Mouse (Mus musculus) splenic B cell, adult 2 months (primary cell): ENCODE data around the gene Ebna1bp2.
A peak's percentile ranks its signal among the peaks of the same experiment; 100 is the strongest.

Experiments
- DNase-seq: peaks from one replicate; pipeline ENCODE4 v3.0.0-alpha.2; 2011; ENCODE audit warnings: low read depth, low spot score
- H3K27me3 ChIP-seq: 2 replicates; pipeline ENCODE4 v1.6.1; 2012; ENCODE audit warnings: mild to moderate bottlenecking, low read length, moderate library complexity, mixed read lengths; ENCODE audit not compliant: control insufficient read depth, poor library complexity, insufficient read depth, severe bottlenecking
- H3K36me3 ChIP-seq: 2 replicates; pipeline ENCODE4 v1.6.1; 2012; ENCODE audit warnings: mild to moderate bottlenecking, low read length, moderate library complexity, mixed read lengths; ENCODE audit not compliant: control insufficient read depth, poor library complexity, insufficient read depth, severe bottlenecking

Gene Ebna1bp2

GRCm38 (mm10) chr4:118620279-118620966 lies at the start of gene Ebna1bp2, which contains the start of gene Cfap57:
TSS of gene Ebna1bp2 (plus strand) at chr4:118620799.
TSS of gene Cfap57 (minus strand) at chr4:118620777.
- peak; percentile 96 for DNase-seq
- peaks cover 5% of the 10 kb centered on the region for H3K36me3 ChIP-seq
- no peaks in the 10 kb centered on the region for H3K27me3 ChIP-seq

GRCm38 (mm10) chr4:118571441-118571840 lies 49.2 kb upstream of the Ebna1bp2 start:
- DNase-seq, result no peak
- no peaks in the 10 kb centered on the region for H3K27me3 ChIP-seq
- H3K36me3 ChIP-seq, result no peaks in the 10 kb centered on the region

- Histone ChIP-seq H3K36me3 (no peaks in the 10 kb centered on the region), H3K27me3 (no peaks in the 10 kb centered on the region)
- DNase-seq, result peak; percentile 64
Measured at GRCm38 (mm10) chr4:118576097-118576496, 44.5 kb upstream of the Ebna1bp2 start.

GRCm38 (mm10) chr4:118579313-118579712 lies 41.3 kb upstream of the Ebna1bp2 start:
- no peaks in the 10 kb centered on the region for H3K36me3 ChIP-seq
- peak; percentile 32 for DNase-seq
- H3K27me3 ChIP-seq, result no peaks in the 10 kb centered on the region

- no peak for DNase-seq
- no peaks in the 10 kb centered on the region for H3K36me3 ChIP-seq
Measured at GRCm38 (mm10) chr4:118581508-118581907, 39.1 kb upstream of the Ebna1bp2 start.

GRCm38 (mm10) chr4:118582629-118583028 lies 38.0 kb upstream of the Ebna1bp2 start:
- H3K36me3 ChIP-seq, result no peaks in the 10 kb centered on the region
- no peaks in the 10 kb centered on the region for H3K27me3 ChIP-seq
- no peak for DNase-seq

More at GRCm38 (mm10) chr4:118581508-118581907, 39.1 kb upstream of the Ebna1bp2 start:
- no peaks in the 10 kb centered on the region for H3K27me3 ChIP-seq

- no peak for DNase-seq
- Histone ChIP-seq H3K27me3 (no peaks in the 10 kb centered on the region), H3K36me3 (no peaks in the 10 kb centered on the region)
Measured at GRCm38 (mm10) chr4:118589053-118589732, 31.4 kb upstream of the Ebna1bp2 start.

- H3K27me3 ChIP-seq, result no peaks in the 10 kb centered on the region
- no peak for DNase-seq
- H3K36me3 ChIP-seq, result no peaks in the 10 kb centered on the region
Measured at GRCm38 (mm10) chr4:118589733-118590130, 30.9 kb upstream of the Ebna1bp2 start.

GRCm38 (mm10) chr4:118604065-118604464 lies 16.5 kb upstream of the Ebna1bp2 start:
- Histone ChIP-seq H3K36me3 (no peaks in the 10 kb centered on the region), H3K27me3 (no peaks in the 10 kb centered on the region)
- no peak for DNase-seq

GRCm38 (mm10) chr4:118609836-118610235 lies 10.8 kb upstream of the Ebna1bp2 start:
- no peaks in the 10 kb centered on the region for H3K36me3 ChIP-seq
- DNase-seq, result no peak
- no peaks in the 10 kb centered on the region for H3K27me3 ChIP-seq

GRCm38 (mm10) chr4:118612619-118613018 lies 8.0 kb upstream of the Ebna1bp2 start:
- DNase-seq, result peak; percentile 36
- Histone ChIP-seq H3K27me3 (no peaks in the 10 kb centered on the region), H3K36me3 (no peaks in the 10 kb centered on the region)

- H3K36me3 ChIP-seq, result no peaks in the 10 kb centered on the region
- H3K27me3 ChIP-seq, result no peaks in the 10 kb centered on the region
- no peak for DNase-seq
Measured at GRCm38 (mm10) chr4:118615412-118615811, 5.2 kb upstream of the Ebna1bp2 start.

GRCm38 (mm10) chr4:118620967-118621320 lies 345 bp downstream of the Ebna1bp2 start:
- no peaks in the 10 kb centered on the region for H3K27me3 ChIP-seq
- peaks cover 6% of the 10 kb centered on the region for H3K36me3 ChIP-seq
- DNase-seq, result no peak

GRCm38 (mm10) chr4:118621781-118622180 lies 1.2 kb downstream of the Ebna1bp2 start:
- Histone ChIP-seq H3K36me3 (peaks cover 10% of the 10 kb centered on the region), H3K27me3 (no peaks in the 10 kb centered on the region)
- no peak for DNase-seq

- peaks cover 5% of the 10 kb centered on the region for H3K36me3 ChIP-seq
- no peak for DNase-seq
- H3K27me3 ChIP-seq, result no peaks in the 10 kb centered on the region
Measured at GRCm38 (mm10) chr4:118630261-118630660, 9.7 kb downstream of the Ebna1bp2 start.
